Mouse (Mus musculus): ENCODE data around the gene Tgoln1.

DNA sequence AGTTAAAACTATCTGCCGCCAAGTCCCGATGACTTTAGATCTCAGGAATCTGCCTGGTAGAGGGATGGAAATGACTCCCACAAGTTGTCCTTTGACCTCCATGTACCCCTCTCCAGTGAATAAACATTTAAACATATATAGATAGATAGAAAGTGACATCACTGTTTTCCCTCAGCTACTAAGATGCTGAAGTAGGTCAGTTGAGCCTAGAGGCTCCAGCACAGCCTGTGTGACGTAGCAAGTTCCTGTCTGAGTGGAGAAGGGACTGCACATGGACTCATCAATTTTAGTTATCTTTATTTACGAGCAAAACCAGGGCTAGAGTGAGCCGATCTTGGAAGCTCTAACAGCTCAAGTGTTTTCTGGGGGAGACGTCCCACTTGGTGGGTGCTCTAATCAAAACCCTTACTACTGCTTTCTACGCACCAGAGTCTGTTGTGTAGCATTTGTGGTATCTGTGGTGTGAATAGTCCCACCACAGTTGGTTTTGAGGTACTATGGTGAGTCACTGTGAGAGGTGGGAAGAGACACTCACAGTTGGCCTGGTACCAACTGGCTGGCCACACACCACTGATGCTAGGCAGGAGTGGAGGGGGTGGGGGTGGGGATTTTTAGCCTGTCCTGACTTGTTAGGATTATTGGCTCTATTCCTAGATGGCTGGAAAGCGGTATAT, 43.1 kb upstream of the Tgoln1 start:
- no peak for TF ChIP-seq CTCF (IDR thresholded peaks at IDR 0.05; ENCODE audit: low read depth, low read length)
- TF ChIP-seq POLR2A (IDR thresholded peaks at IDR 0.05; ENCODE audit: borderline replicate concordance, low read depth, low read length), result no peak
